ENCODE assay signal across 46 mouse cellular contexts in genomic region chr1:131553428-131553827, GRCm38 (mm10). TPM values are rescaled to one million over a fixed set of nuclear protein-coding genes. Genes with fewer than 3 reads are reported as not detected.
"Had no signal": no experiment of that assay in that cellular context is flagged by ENCODE, and none has a peak within 500 bp of the region (broad histone marks: within the 10 kb centered on the region; RNA-seq: fewer than 3 reads in every experiment).

No protein-coding gene starts in this region.

- DNase-seq: left cerebral cortex, postnatal 4 days; liver; liver, embryonic 13.5 days; liver, postnatal 0 days; lung, adult 18-20 months; lung, adult 2 months; lung, embryonic 14.5 days; lung, postnatal 10 days; lung, postnatal 14 days; lung, postnatal 36 days; lung, postnatal 4 days; midbrain, embryonic 14.5 days had no signal

- H3K4me1 ChIP-seq: liver, embryonic 13.5 days; liver, embryonic 15.5 days; neural tube, embryonic 12.5 days had no signal

- H3K9ac ChIP-seq: limb, embryonic 12.5 days; limb, embryonic 13.5 days; limb, embryonic 15.5 days; liver, embryonic 12.5 days; liver, embryonic 13.5 days; liver, embryonic 14.5 days; liver, embryonic 15.5 days; liver, postnatal 0 days; lung, embryonic 14.5 days; lung, embryonic 15.5 days; midbrain, embryonic 12.5 days; midbrain, embryonic 13.5 days; midbrain, embryonic 15.5 days; neural tube, embryonic 12.5 days had no signal

- H3K4me2 ChIP-seq: limb, embryonic 12.5 days; limb, embryonic 13.5 days; limb, embryonic 15.5 days; liver, embryonic 11.5 days; liver, embryonic 12.5 days; liver, embryonic 13.5 days; liver, embryonic 15.5 days; lung, embryonic 14.5 days; lung, embryonic 15.5 days; midbrain, embryonic 11.5 days; midbrain, embryonic 12.5 days; midbrain, embryonic 13.5 days; midbrain, embryonic 15.5 days; neural tube, embryonic 12.5 days had no signal

- H3K9me3 ChIP-seq: limb, embryonic 10.5 days; limb, embryonic 12.5 days; limb, embryonic 13.5 days; limb, embryonic 15.5 days; liver, embryonic 12.5 days; liver, embryonic 13.5 days; liver, embryonic 15.5 days; lung, embryonic 15.5 days; midbrain, embryonic 10.5 days; midbrain, embryonic 12.5 days; midbrain, embryonic 13.5 days; midbrain, embryonic 15.5 days; neural tube, embryonic 12.5 days had no signal

- H3K27me3 ChIP-seq: limb, embryonic 12.5 days; limb, embryonic 13.5 days; limb, embryonic 15.5 days; liver, embryonic 13.5 days; liver, embryonic 15.5 days; lung, embryonic 15.5 days; midbrain, embryonic 12.5 days; midbrain, embryonic 13.5 days; midbrain, embryonic 15.5 days; neural tube, embryonic 12.5 days had no signal

- H3K36me3 ChIP-seq: limb, embryonic 10.5 days; limb, embryonic 12.5 days; limb, embryonic 13.5 days; limb, embryonic 15.5 days; liver, embryonic 12.5 days; liver, embryonic 13.5 days; liver, embryonic 15.5 days; lung, embryonic 15.5 days; midbrain, embryonic 10.5 days; midbrain, embryonic 12.5 days; midbrain, embryonic 13.5 days; midbrain, embryonic 15.5 days; neural tube, embryonic 12.5 days had no signal

- H3K4me3 ChIP-seq: limb, embryonic 10.5 days; limb, embryonic 12.5 days; limb, embryonic 13.5 days; limb, embryonic 15.5 days; liver, embryonic 12.5 days; liver, embryonic 13.5 days; liver, embryonic 15.5 days; lung, embryonic 15.5 days; megakaryocyte, embryonic 14.5 days; midbrain, embryonic 10.5 days; midbrain, embryonic 12.5 days; midbrain, embryonic 13.5 days; midbrain, embryonic 15.5 days; myocyte; neural tube, embryonic 12.5 days had no signal

- H3K27ac ChIP-seq: limb, embryonic 10.5 days; limb, embryonic 12.5 days; limb, embryonic 13.5 days; limb, embryonic 15.5 days; liver, embryonic 12.5 days; liver, embryonic 13.5 days; liver, embryonic 14.5 days; liver, embryonic 15.5 days; lung, embryonic 15.5 days; macrophage; midbrain, embryonic 10.5 days; midbrain, embryonic 12.5 days; midbrain, embryonic 13.5 days; midbrain, embryonic 15.5 days; neural tube, embryonic 12.5 days had no signal

RNA-seq across cellular contexts. Expression of gene Avpr1b, which starts 45.6 kb away (rescaled TPM):
- total RNA-seq: left cerebral cortex, postnatal 14 days; left cerebral cortex, postnatal 25 days; left cerebral cortex, postnatal 36 days; left cerebral cortex, postnatal 4 days; liver, adult 2 months; megakaryocyte progenitor cell, adult 5-6 weeks; megakaryocyte, adult 5-6 weeks; megakaryocyte-erythroid progenitor cell, adult 5-6 weeks; midbrain, postnatal 0 days; monocyte, adult 5-6 weeks had no signal
- polyA plus RNA-seq: limb, embryonic 10.5 days; limb, embryonic 11.5 days; limb, embryonic 12.5 days; limb, embryonic 13.5 days; limb, embryonic 14.5 days; limb, embryonic 15.5 days; liver, adult 2 months; liver, embryonic 11.5 days; liver, embryonic 12.5 days; liver, embryonic 13.5 days; liver, embryonic 14.5 days; liver, embryonic 15.5 days; liver, embryonic 16.5 days; liver, postnatal 0 days; lung, adult 2 months; lung, embryonic 14.5 days; lung, embryonic 15.5 days; lung, embryonic 16.5 days; lung, postnatal 0 days; macrophage; midbrain, embryonic 10.5 days; midbrain, embryonic 11.5 days; midbrain, embryonic 12.5 days; midbrain, embryonic 13.5 days; midbrain, embryonic 14.5 days; midbrain, embryonic 15.5 days; midbrain, embryonic 16.5 days; midbrain, postnatal 0 days; myocyte; neural tube, embryonic 11.5 days; neural tube, embryonic 12.5 days had no signal
